ENCODE assay signal across 8 mouse cellular contexts in genomic region chr8:94857346-94858173, GRCm38 (mm10). TPM values are rescaled to one million over a fixed set of nuclear protein-coding genes. Genes with fewer than 3 reads are reported as not detected.
DNase-seq lines count a peak whose midpoint lies in the region; ATAC-seq and TF ChIP-seq lines count a peak whose summit lies in the region.

Gene Polr2c, plus strand, starts transcription at chr8:94857450.

- H3K27ac ChIP-seq in heart, embryonic 12.5 days (ENCODE audit: poor library complexity, severe bottlenecking) = peak within 1 kb of the TSS; percentile 60
- 0 out of 2 replicates have a peak within 1 kb of the TSS, but pooled peaks have one; percentile 47 for H3K27ac ChIP-seq in kidney, postnatal 0 days
- peak within 1 kb of the TSS; percentile 58 for H3K27ac ChIP-seq in liver, adult 2 months (replicated peaks; ENCODE audit: insufficient read depth, low read depth, low read length)

- peaks cover 25% of the 10 kb centered on the region for H3K36me3 ChIP-seq in C2C12 (ENCODE audit: control insufficient read depth, insufficient read depth)
- peaks cover 68% of the 10 kb centered on the region for H3K36me3 ChIP-seq in erythroblast, embryonic 14.5 days (ENCODE audit: control insufficient read depth)
- H3K36me3 ChIP-seq in heart, embryonic 12.5 days = peaks cover 55% of the 10 kb centered on the region
- peaks cover 28% of the 10 kb centered on the region for H3K36me3 ChIP-seq in kidney, postnatal 0 days (ENCODE audit: insufficient read depth, low read length)
- peaks cover 19% of the 10 kb centered on the region for H3K36me3 ChIP-seq in liver, adult 2 months (ENCODE audit: control insufficient read depth, insufficient read depth, low read length)

- peaks cover 33% of the 10 kb centered on the region for H3K79me2 ChIP-seq in C2C12 (ENCODE audit: control insufficient read depth, insufficient read depth)
- H3K79me2 ChIP-seq in liver, adult 2 months (ENCODE audit: control insufficient read depth, insufficient read depth, low read length) = peaks cover 8% of the 10 kb centered on the region

- peaks cover 16% of the 10 kb centered on the region for H3K79me3 ChIP-seq in C2C12 (ENCODE audit: low read depth)

- DNase-seq in brain, embryonic 14.5 days (ENCODE audit: low read depth) = peak; percentile 94
- DNase-seq in kidney, postnatal 0 days (ENCODE audit: low spot score) = peak; percentile 89
- DNase-seq in liver, adult 2 months (ENCODE audit: extremely low read depth, low read depth, low spot score) = peak; percentile 7
- peak; percentile 84 to 87 for DNase-seq in spleen, postnatal 36 days (ENCODE audit: low spot score in 2 of 2)

- H3K4me3 ChIP-seq in C2C12 (ENCODE audit: insufficient read depth, poor library complexity, severe bottlenecking) = peak within 1 kb of the TSS; percentile 91
- peak within 1 kb of the TSS; percentile 88 for H3K4me3 ChIP-seq in erythroblast, embryonic 14.5 days (replicated peaks)
- H3K4me3 ChIP-seq in heart, embryonic 12.5 days = peak within 1 kb of the TSS; percentile 100
- peak within 1 kb of the TSS; percentile 80 for H3K4me3 ChIP-seq in kidney, postnatal 0 days (replicated peaks; ENCODE audit: low read depth, low read length)
- H3K4me3 ChIP-seq in liver, adult 2 months (ENCODE audit: insufficient read depth, low read depth, low read length) = peak within 1 kb of the TSS; percentile 100

- no peaks in the 10 kb centered on the region for H3K9me3 ChIP-seq in erythroblast, embryonic 14.5 days (ENCODE audit: control insufficient read depth, low read length)
- H3K9me3 ChIP-seq in heart, embryonic 12.5 days (replicated peaks) = no peaks in the 10 kb centered on the region
- no peaks in the 10 kb centered on the region for H3K9me3 ChIP-seq in kidney, postnatal 0 days (replicated peaks; ENCODE audit: low read length)

- ATAC-seq in heart, embryonic 12.5 days (ENCODE audit: insufficient number of reproducible peaks, low FRiP score) = peak; percentile 72
- peak; percentile 61 for ATAC-seq in kidney, postnatal 0 days (replicated peaks; ENCODE audit: low FRiP score, low read depth)
- peak; percentile 72 for ATAC-seq in monocyte, adult 5-6 weeks (replicated peaks; ENCODE audit: insufficient number of reproducible peaks, low FRiP score, low TSS enrichment, poor library complexity, severe bottlenecking)

- peak within 1 kb of the TSS; percentile 99 for H3K9ac ChIP-seq in heart, embryonic 12.5 days
- H3K9ac ChIP-seq in kidney, postnatal 0 days (ENCODE audit: low read depth, low read length) = peak within 1 kb of the TSS; percentile 88
- H3K9ac ChIP-seq in liver, adult 2 months (ENCODE audit: low read depth, low read length) = peak within 1 kb of the TSS; percentile 98

- peak; percentile 90 for TF ChIP-seq CTCF in C2C12 (IDR thresholded peaks at IDR 0.05; ENCODE audit: control insufficient read depth, insufficient read depth, insufficient read length)
- TF ChIP-seq CTCF in brain, embryonic 14.5 days (IDR thresholded peaks at IDR 0.05; ENCODE audit: borderline replicate concordance, extremely low read depth, insufficient read depth, insufficient read length) = peak; percentile 94
- TF ChIP-seq CTCF in kidney, postnatal 0 days (IDR thresholded peaks at IDR 0.05; ENCODE audit: low read depth) = peak; percentile 91
- peak; percentile 88 for TF ChIP-seq CTCF in liver, adult 2 months (IDR thresholded peaks at IDR 0.05; ENCODE audit: low read depth, low read length)

- peak within 1 kb of the TSS; percentile 97 for H3ac ChIP-seq in C2C12 (ENCODE audit: control insufficient read depth, insufficient read length, low read depth)

- H3K4me1 ChIP-seq in erythroblast, embryonic 14.5 days (ENCODE audit: control insufficient read depth) = peaks cover 42% of the 10 kb centered on the region
- H3K4me1 ChIP-seq in heart, embryonic 12.5 days (replicated peaks) = peaks cover 26% of the 10 kb centered on the region
- peaks cover 6% of the 10 kb centered on the region; the same call in 1 of the 2 replicates for H3K4me1 ChIP-seq in kidney, postnatal 0 days (replicated peaks; ENCODE audit: insufficient read depth, low read length)
- no peaks in the 10 kb centered on the region for H3K4me1 ChIP-seq in liver, adult 2 months (ENCODE audit: control insufficient read depth, insufficient read depth, low read length)

- H3K4me2 ChIP-seq in heart, embryonic 12.5 days = peak within 1 kb of the TSS; percentile 93
- H3K4me2 ChIP-seq in kidney, postnatal 0 days (ENCODE audit: low read length) = peak within 1 kb of the TSS; percentile 90

- under 1% methylated on average over 68 of the region's 68 CpGs for WGBS in heart, embryonic 12.5 days
- under 1% methylated on average over 68 of the region's 68 CpGs for WGBS in kidney, postnatal 0 days
- under 1% methylated on average over 68 of the region's 68 CpGs for WGBS in liver, adult 2 months

- H3K27me3 ChIP-seq in C2C12 (ENCODE audit: control insufficient read depth, insufficient read depth, insufficient read length) = no peaks in the 10 kb centered on the region
- no peaks in the 10 kb centered on the region for H3K27me3 ChIP-seq in erythroblast, embryonic 14.5 days (ENCODE audit: control insufficient read depth)
- H3K27me3 ChIP-seq in heart, embryonic 12.5 days (replicated peaks) = no peaks in the 10 kb centered on the region
- no peaks in the 10 kb centered on the region for H3K27me3 ChIP-seq in kidney, postnatal 0 days (ENCODE audit: insufficient read depth, low read length)
- no peaks in the 10 kb centered on the region for H3K27me3 ChIP-seq in liver, adult 2 months (ENCODE audit: control insufficient read depth, insufficient read depth, low read length)

- TF ChIP-seq POLR2A in brain, embryonic 14.5 days (IDR thresholded peaks at IDR 0.05; ENCODE audit: borderline replicate concordance, extremely low read depth, insufficient read depth, insufficient read length, poor library complexity, severe bottlenecking) = peak; percentile 86
- 0 out of 2 replicates have a peak, but pooled peaks have one; percentile 40 for TF ChIP-seq POLR2A in liver, adult 2 months (IDR thresholded peaks at IDR 0.05; ENCODE audit: extremely low read depth, insufficient read depth, low read length)

TF ChIP-seq in C2C12, 6 proteins besides CTCF, POLR2A, EP300 and RAD21:
- TF ChIP-seq CEBPB (IDR thresholded peaks at IDR 0.05; ENCODE audit: low read depth) (no peak), MYOD1 (IDR thresholded peaks at IDR 0.05; ENCODE audit: control insufficient read depth, insufficient read length, low read depth) (no peak), FOSL1 (IDR thresholded peaks at IDR 0.05; ENCODE audit: insufficient read depth, low read length, poor library complexity, severe bottlenecking) (no peak), USF1 (IDR thresholded peaks at IDR 0.05; ENCODE audit: low read depth) (no peak), MYOG (IDR thresholded peaks at IDR 0.05; ENCODE audit: control insufficient read depth, extremely low read depth, insufficient read length) (no peak), MAX (IDR thresholded peaks at IDR 0.05) (peak; percentile 31)

RNA-seq across cellular contexts. Expression of gene Polr2c, which starts in this region (rescaled TPM):
- 124 TPM for polyA plus RNA-seq in C2C12 (2012; fragmentation: generic; extraction: Trizol)
- 98.3 and 144 TPM in 2 replicates for polyA plus RNA-seq in brain, embryonic 14.5 days (2012; rRNA removed)
- 3.5 and 4.1 TPM in 2 replicates for polyA plus RNA-seq in erythroblast, embryonic 14.5 days (2012)
- 122 and 126 TPM in 2 replicates for polyA plus RNA-seq in heart, embryonic 12.5 days (2016; fragmentation: Nextera tagmentation; extraction: Ambion mirVana)
- polyA plus RNA-seq in kidney, postnatal 0 days (2015; fragmentation: Nextera tagmentation; extraction: Ambion mirVana) = 129 and 132 TPM in 2 replicates
- 27.4 and 31.7 TPM in 2 replicates for total RNA-seq in liver, adult 2 months (2014; rRNA removed)
- 44.1 and 47.3 TPM in 2 replicates for polyA plus RNA-seq in liver, adult 2 months (2012; rRNA removed)
- 36.9 to 49.4 TPM (median 40.6 TPM) in 3 replicates for total RNA-seq in monocyte, adult 5-6 weeks (2017)

Comparison
In these comparisons a context has a peak if more than half of its experiments do, and no peak if none do; other contexts are left out.
1. Peak in every context shown above with its lines: DNase-seq, ATAC-seq, H3K4me3 ChIP-seq and H3K27ac ChIP-seq.
2. DNase-seq: peak in every context shown above with its lines; median percentile 94 in brain, embryonic 14.5 days; 89 in kidney, postnatal 0 days; 86 in spleen, postnatal 36 days; 7 in liver, adult 2 months.